Comparison of ENCODE assay signal across 8 mouse cellular contexts in the genomic region with DNA sequence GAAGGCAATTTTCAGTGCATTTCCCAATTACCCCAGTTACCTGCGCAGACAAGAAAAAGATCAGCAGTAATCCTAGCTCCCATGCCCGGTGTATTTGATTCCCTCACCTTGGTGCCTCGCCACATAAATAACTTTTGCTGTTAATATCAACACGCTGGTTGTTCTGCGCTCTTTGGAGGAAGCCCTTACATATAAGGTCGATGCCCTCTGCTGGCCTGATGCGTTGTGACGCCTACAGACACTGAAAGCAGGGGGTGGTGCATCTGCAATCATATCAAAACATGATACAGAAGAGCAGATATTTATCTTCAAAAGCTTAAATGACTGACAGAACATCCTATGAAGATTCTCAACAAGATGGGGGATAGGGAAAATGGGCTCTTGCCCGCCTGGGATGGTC.
DNase-seq lines count a peak whose midpoint lies in the region; ATAC-seq and TF ChIP-seq lines count a peak whose summit lies in the region.

No protein-coding gene starts in this region.

- no peak for TF ChIP-seq POLR2A in brain, embryonic 14.5 days (IDR thresholded peaks at IDR 0.05; ENCODE audit: borderline replicate concordance, extremely low read depth, insufficient read depth, insufficient read length, poor library complexity, severe bottlenecking)

- H3K9ac ChIP-seq in hindbrain, embryonic 16.5 days (ENCODE audit: low read depth, low read length) = no peak overlapping the region

- TF ChIP-seq CTCF in brain, embryonic 14.5 days (IDR thresholded peaks at IDR 0.05; ENCODE audit: borderline replicate concordance, extremely low read depth, insufficient read depth, insufficient read length) = peak; percentile 60; the same call in 1 of the 2 replicates

- H3K4me2 ChIP-seq in hindbrain, embryonic 16.5 days (ENCODE audit: low read length) = no peak overlapping the region

- no peak overlapping the region for H3K27ac ChIP-seq in heart, embryonic 10.5 days
- H3K27ac ChIP-seq in hindbrain, embryonic 16.5 days (ENCODE audit: low read depth, low read length) = no peak overlapping the region

- no peaks in the 10 kb centered on the region for H3K27me3 ChIP-seq in heart, embryonic 10.5 days (ENCODE audit: insufficient read depth, poor library complexity, severe bottlenecking)
- H3K27me3 ChIP-seq in hindbrain, embryonic 16.5 days (replicated peaks; ENCODE audit: control insufficient read depth, insufficient read depth, low read length) = no peaks in the 10 kb centered on the region

- peaks cover 41% of the 10 kb centered on the region for H3K36me3 ChIP-seq in heart, embryonic 10.5 days
- H3K36me3 ChIP-seq in hindbrain, embryonic 16.5 days (ENCODE audit: control insufficient read depth, insufficient read depth, low read length) = peaks cover 8% of the 10 kb centered on the region; the same call in 1 of the 2 replicates

- peak; percentile 8 to 40 for DNase-seq in heart, adult 18-20 months
- no peak for DNase-seq in heart, embryonic 10.5 days (ENCODE audit: low spot score)
- DNase-seq in 3T3-L1 (ENCODE audit: low read depth, low spot score) = peak; percentile 76
- peak; percentile 65 for DNase-seq in brain, embryonic 14.5 days (ENCODE audit: low read depth)
- DNase-seq in retina, embryonic 14.5 days (ENCODE audit: low spot score) = peak; percentile 61
- no peak for DNase-seq in frontal cortex, postnatal 14 days (ENCODE audit: low spot score in 2 of 2)
- DNase-seq in spleen, postnatal 4 days (ENCODE audit: low spot score in 2 of 2) = no peak

- no peaks in the 10 kb centered on the region for H3K9me3 ChIP-seq in heart, embryonic 10.5 days
- no peaks in the 10 kb centered on the region for H3K9me3 ChIP-seq in hindbrain, embryonic 16.5 days (ENCODE audit: control insufficient read depth, low read length)

- H3K4me1 ChIP-seq in heart, embryonic 10.5 days = no peaks in the 10 kb centered on the region
- H3K4me1 ChIP-seq in hindbrain, embryonic 16.5 days (ENCODE audit: control insufficient read depth, insufficient read depth, low read depth, low read length) = no peaks in the 10 kb centered on the region; the same call in 1 of the 2 replicates

- no peak overlapping the region for H3K4me3 ChIP-seq in heart, embryonic 10.5 days
- no peak overlapping the region for H3K4me3 ChIP-seq in hindbrain, embryonic 16.5 days (ENCODE audit: low read length)

- ATAC-seq in hindbrain, embryonic 16.5 days = 0 out of 2 replicates have a peak, but pooled peaks have one; percentile 45

- 54% methylated on average over 9 of the region's 9 CpGs for WGBS in heart, embryonic 10.5 days
- WGBS in hindbrain, embryonic 16.5 days = 41% methylated on average over 9 of the region's 9 CpGs

Comparison
In these comparisons a context has a peak if more than half of its experiments do, and no peak if none do; other contexts are left out.
1. DNase-seq: peak in heart, adult 18-20 months (2 of 2), 3T3-L1 (single experiment), brain, embryonic 14.5 days (single experiment) and retina, embryonic 14.5 days (single experiment); none in heart, embryonic 10.5 days (single experiment), frontal cortex, postnatal 14 days (0 of 2) and spleen, postnatal 4 days (0 of 2).